Mouse (Mus musculus): ENCODE results near the gene Kif6. TPM values are rescaled to one million over a fixed set of nuclear protein-coding genes. Genes with fewer than 3 reads are reported as not detected.

Gene Kif6
- polyA plus RNA-seq, 2 experiments = 1.1 TPM

DNA sequence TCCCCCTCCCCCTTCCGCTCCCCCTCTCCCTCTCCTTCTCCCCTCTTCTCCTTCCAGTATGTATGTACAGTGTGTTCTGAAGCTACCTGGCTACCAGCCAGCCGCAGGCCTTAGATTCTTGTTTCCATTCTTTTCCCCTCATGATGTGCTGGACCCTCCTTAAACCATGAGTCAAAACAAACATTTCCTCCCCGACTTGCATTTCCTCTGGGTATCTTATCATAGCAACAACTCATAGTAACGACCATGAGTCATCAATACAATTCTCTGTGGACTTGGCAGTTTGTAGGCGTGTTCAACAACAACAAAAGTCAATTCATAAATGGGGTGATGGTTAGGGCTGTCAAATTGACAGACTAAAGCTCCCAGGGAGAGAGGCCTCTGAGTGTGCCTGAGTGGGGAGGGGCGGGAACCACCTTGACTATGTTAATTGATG lies 136.0 kb downstream of the Kif6 start:
- Histone ChIP-seq H3K4me3 (replicated peaks; ENCODE audit: low read length) (no peak overlapping the region), H3K4me2 (replicated peaks; ENCODE audit: low read depth, low read length, severe bottlenecking) (no peak overlapping the region), H3K27ac (replicated peaks; ENCODE audit: low read depth, low read length) (no peak overlapping the region), H3K27me3 (ENCODE audit: control insufficient read depth, insufficient read depth, low read length) (no peaks in the 10 kb centered on the region), H3K4me1 (ENCODE audit: control insufficient read depth, insufficient read depth, low read length) (no peaks in the 10 kb centered on the region), H3K9me3 (ENCODE audit: control insufficient read depth, low read length) (no peaks in the 10 kb centered on the region; the same call in 1 of the 2 replicates), H3K9ac (ENCODE audit: low read depth, low read length, severe bottlenecking) (no peak overlapping the region), H3K36me3 (ENCODE audit: control insufficient read depth, insufficient read depth, low read length) (no peaks in the 10 kb centered on the region)
- 72% methylated on average over 6 of the region's 6 CpGs for WGBS
- ATAC-seq (ENCODE audit: low FRiP score, low read depth) = no peak
- no peak for DNase-seq (ENCODE audit: low spot score)
- TF ChIP-seq POLR2A (IDR thresholded peaks at IDR 0.05; ENCODE audit: borderline replicate concordance, extremely low read depth, insufficient read depth, insufficient read length) = no peak

- H3K27ac ChIP-seq (replicated peaks; ENCODE audit: low read depth, low read length) = no peak overlapping the region
- H3K36me3 ChIP-seq (ENCODE audit: control insufficient read depth, insufficient read depth, low read length) = no peaks in the 10 kb centered on the region
- H3K27me3 ChIP-seq (ENCODE audit: control insufficient read depth, insufficient read depth, low read length) = no peaks in the 10 kb centered on the region
- H3K4me1 ChIP-seq (ENCODE audit: control insufficient read depth, insufficient read depth, low read length) = no peaks in the 10 kb centered on the region
- 90% methylated on average over 7 of the region's 7 CpGs for WGBS
- H3K9ac ChIP-seq (ENCODE audit: low read depth, low read length, severe bottlenecking) = no peak overlapping the region
- ATAC-seq (ENCODE audit: low FRiP score, low read depth) (no peak), DNase-seq (ENCODE audit: low spot score) (no peak)
- no peak overlapping the region for H3K4me2 ChIP-seq (replicated peaks; ENCODE audit: low read depth, low read length, severe bottlenecking)
- no peak for TF ChIP-seq POLR2A (IDR thresholded peaks at IDR 0.05; ENCODE audit: borderline replicate concordance, extremely low read depth, insufficient read depth, insufficient read length)
- H3K4me3 ChIP-seq (replicated peaks; ENCODE audit: low read length) = no peak overlapping the region
- H3K9me3 ChIP-seq (ENCODE audit: control insufficient read depth, low read length) = no peaks in the 10 kb centered on the region
Observed at GRCm38 (mm10) chr17:49753874-49754273, 138.9 kb downstream of the Kif6 start.

DNA sequence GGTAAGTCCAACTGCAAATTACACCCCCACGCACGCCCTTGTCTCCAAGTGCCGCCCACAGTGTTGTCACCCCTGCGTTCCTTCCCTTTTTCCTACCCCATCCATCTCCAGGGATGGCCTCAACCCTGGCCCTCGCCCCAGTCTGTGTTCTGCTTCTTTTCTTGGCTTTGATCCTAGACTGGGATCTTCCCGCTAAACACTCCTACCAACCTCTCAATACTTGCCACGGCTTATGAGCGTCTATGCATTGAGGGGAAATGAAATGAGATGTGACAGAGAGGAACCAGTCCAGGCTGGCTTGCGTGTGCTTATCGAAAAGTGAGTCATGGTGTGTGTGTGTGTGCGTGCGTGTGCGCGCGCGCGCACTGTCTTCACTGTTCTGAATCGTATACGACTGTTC lies 141.9 kb downstream of the Kif6 start:
- ATAC-seq (ENCODE audit: low FRiP score, low read depth) (no peak), DNase-seq (ENCODE audit: low spot score) (no peak)
- no peak for TF ChIP-seq POLR2A (IDR thresholded peaks at IDR 0.05; ENCODE audit: borderline replicate concordance, extremely low read depth, insufficient read depth, insufficient read length)
- H3K4me2 ChIP-seq (replicated peaks; ENCODE audit: low read depth, low read length, severe bottlenecking) = no peak overlapping the region
- H3K27me3 ChIP-seq (ENCODE audit: control insufficient read depth, insufficient read depth, low read length) = no peaks in the 10 kb centered on the region
- H3K9me3 ChIP-seq (ENCODE audit: control insufficient read depth, low read length) = no peaks in the 10 kb centered on the region
- H3K9ac ChIP-seq (ENCODE audit: low read depth, low read length, severe bottlenecking) = no peak overlapping the region
- 87% methylated on average over 19 of the region's 19 CpGs for WGBS
- H3K36me3 ChIP-seq (ENCODE audit: control insufficient read depth, insufficient read depth, low read length) = no peaks in the 10 kb centered on the region
- H3K27ac ChIP-seq (replicated peaks; ENCODE audit: low read depth, low read length) = no peak overlapping the region
- H3K4me1 ChIP-seq (ENCODE audit: control insufficient read depth, insufficient read depth, low read length) = 0 out of 2 replicates have a peak, but pooled peaks cover 3% of the 10 kb centered on the region
- H3K4me3 ChIP-seq (replicated peaks; ENCODE audit: low read length) = no peak overlapping the region

DNA sequence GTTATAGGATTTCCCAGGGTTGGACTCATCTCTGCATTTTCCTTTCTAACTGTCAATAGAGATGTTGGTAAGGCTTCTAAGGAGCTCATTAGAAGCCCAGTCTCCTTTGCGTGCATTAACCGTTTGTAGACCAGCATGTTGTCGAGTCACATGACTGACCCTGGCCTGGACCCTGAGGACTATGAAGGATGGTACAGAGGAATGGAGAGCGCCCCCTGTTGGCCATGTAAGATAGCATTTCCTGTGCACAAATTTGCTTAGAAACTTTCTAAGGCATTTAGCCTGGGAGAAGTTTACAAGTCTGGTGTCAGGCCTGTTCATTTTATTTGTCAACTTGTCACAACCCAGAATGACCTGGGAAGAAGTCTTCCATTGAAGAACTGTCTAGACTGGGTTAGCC lies 144.1 kb downstream of the Kif6 start:
- WGBS = 77% methylated on average over 4 of the region's 4 CpGs
- H3K4me2 ChIP-seq (replicated peaks; ENCODE audit: low read depth, low read length, severe bottlenecking) = no peak overlapping the region
- H3K36me3 ChIP-seq (ENCODE audit: control insufficient read depth, insufficient read depth, low read length) = no peaks in the 10 kb centered on the region
- H3K27me3 ChIP-seq (ENCODE audit: control insufficient read depth, insufficient read depth, low read length) = no peaks in the 10 kb centered on the region
- no peak for DNase-seq (ENCODE audit: low spot score)
- no peak overlapping the region for H3K4me3 ChIP-seq (replicated peaks; ENCODE audit: low read length)
- H3K27ac ChIP-seq (replicated peaks; ENCODE audit: low read depth, low read length) = no peak overlapping the region
- TF ChIP-seq POLR2A (IDR thresholded peaks at IDR 0.05; ENCODE audit: borderline replicate concordance, extremely low read depth, insufficient read depth, insufficient read length) = no peak
- no peak overlapping the region for H3K9ac ChIP-seq (ENCODE audit: low read depth, low read length, severe bottlenecking)
- no peak for ATAC-seq (ENCODE audit: low FRiP score, low read depth)
- no peaks in the 10 kb centered on the region for H3K9me3 ChIP-seq (ENCODE audit: control insufficient read depth, low read length)
- H3K4me1 ChIP-seq (ENCODE audit: control insufficient read depth, insufficient read depth, low read length) = 0 out of 2 replicates have a peak, but pooled peaks cover 3% of the 10 kb centered on the region

DNA sequence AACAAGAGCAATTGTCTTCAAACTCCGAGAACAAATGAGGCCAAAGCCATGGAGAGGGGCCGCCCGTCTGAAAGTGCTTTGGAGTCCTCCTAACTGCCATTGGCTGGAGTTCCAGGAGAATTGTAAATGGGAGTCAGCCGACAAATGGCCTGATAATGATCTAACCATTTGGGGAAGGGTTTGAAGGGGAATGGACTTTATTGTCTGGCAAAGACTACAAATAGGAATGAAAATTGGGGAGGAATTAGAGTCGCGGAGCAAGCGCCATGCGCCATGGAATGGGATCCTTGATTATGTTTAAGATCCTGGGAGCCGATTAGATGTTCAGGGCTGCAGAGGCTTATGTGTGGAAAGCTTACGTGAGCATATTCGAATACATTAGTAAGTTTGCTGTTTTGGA lies 146.3 kb downstream of the Kif6 start:
- TF ChIP-seq POLR2A (IDR thresholded peaks at IDR 0.05; ENCODE audit: borderline replicate concordance, extremely low read depth, insufficient read depth, insufficient read length) = no peak
- no peak overlapping the region for H3K9ac ChIP-seq (ENCODE audit: low read depth, low read length, severe bottlenecking)
- H3K4me1 ChIP-seq (ENCODE audit: control insufficient read depth, insufficient read depth, low read length) = 0 out of 2 replicates have a peak, but pooled peaks cover 3% of the 10 kb centered on the region
- ATAC-seq (ENCODE audit: low FRiP score, low read depth) = 0 out of 2 replicates have a peak, but pooled peaks have one; percentile 23
- no peak overlapping the region for H3K4me3 ChIP-seq (replicated peaks; ENCODE audit: low read length)
- DNase-seq (ENCODE audit: low spot score) = no peak
- no peak overlapping the region for H3K4me2 ChIP-seq (replicated peaks; ENCODE audit: low read depth, low read length, severe bottlenecking)
- H3K36me3 ChIP-seq (ENCODE audit: control insufficient read depth, insufficient read depth, low read length) = no peaks in the 10 kb centered on the region
- no peak overlapping the region for H3K27ac ChIP-seq (replicated peaks; ENCODE audit: low read depth, low read length)
- WGBS = 64% methylated on average over 11 of the region's 11 CpGs
- no peaks in the 10 kb centered on the region for H3K9me3 ChIP-seq (ENCODE audit: control insufficient read depth, low read length)
- no peaks in the 10 kb centered on the region for H3K27me3 ChIP-seq (ENCODE audit: control insufficient read depth, insufficient read depth, low read length)

DNA sequence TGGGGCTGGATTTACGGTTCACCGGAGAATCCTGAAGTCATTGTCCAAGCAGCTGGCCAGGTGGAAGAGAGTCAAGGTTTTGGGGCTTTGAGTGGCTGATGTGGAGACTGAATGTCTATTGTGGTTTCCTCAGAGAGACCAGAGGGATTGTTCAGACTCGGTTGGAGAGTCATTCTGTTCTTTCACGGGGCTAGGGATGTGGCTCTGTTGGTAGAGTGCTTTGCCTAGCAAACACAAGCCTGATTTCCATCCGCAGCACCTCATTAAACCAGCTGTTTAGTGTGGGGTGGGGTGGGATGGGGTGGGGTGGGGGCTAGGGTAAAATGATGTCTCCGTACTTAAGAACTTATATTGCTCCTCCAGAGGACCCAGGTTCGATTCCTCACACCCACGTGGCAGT lies 146.9 kb downstream of the Kif6 start:
- H3K27ac ChIP-seq (replicated peaks; ENCODE audit: low read depth, low read length) = no peak overlapping the region
- DNase-seq (ENCODE audit: low spot score) (no peak), ATAC-seq (ENCODE audit: low FRiP score, low read depth) (peak; percentile 56; the same call in 1 of the 2 replicates)
- no peak overlapping the region for H3K4me3 ChIP-seq (replicated peaks; ENCODE audit: low read length)
- no peaks in the 10 kb centered on the region for H3K36me3 ChIP-seq (ENCODE audit: control insufficient read depth, insufficient read depth, low read length)
- 51% methylated on average over 8 of the region's 8 CpGs for WGBS
- H3K4me2 ChIP-seq (replicated peaks; ENCODE audit: low read depth, low read length, severe bottlenecking) = no peak overlapping the region
- no peaks in the 10 kb centered on the region for H3K9me3 ChIP-seq (ENCODE audit: control insufficient read depth, low read length)
- no peak overlapping the region for H3K9ac ChIP-seq (ENCODE audit: low read depth, low read length, severe bottlenecking)
- 0 out of 2 replicates have a peak, but pooled peaks cover 3% of the 10 kb centered on the region for H3K4me1 ChIP-seq (ENCODE audit: control insufficient read depth, insufficient read depth, low read length)
- TF ChIP-seq POLR2A (IDR thresholded peaks at IDR 0.05; ENCODE audit: borderline replicate concordance, extremely low read depth, insufficient read depth, insufficient read length) = no peak
- no peaks in the 10 kb centered on the region for H3K27me3 ChIP-seq (ENCODE audit: control insufficient read depth, insufficient read depth, low read length)
